Mouse (Mus musculus): ENCODE data around the gene Lce1a1.

- TF ChIP-seq GATA1 (IDR thresholded peaks at IDR 0.05; ENCODE audit: borderline replicate concordance, low read length), result no peak
- TF ChIP-seq FLI1 (IDR thresholded peaks at IDR 0.05; ENCODE audit: low read length), result no peak
Observed at GRCm38 (mm10) chr3:92678947-92679346, 30.8 kb upstream of the Lce1a1 start, which contains the start of gene Lce1c.
